Comparison of ENCODE assay signal across 8 mouse cellular contexts in genomic region chr6:115808488-115809231, GRCm38 (mm10). TPM values are rescaled to one million over a fixed set of nuclear protein-coding genes. Genes with fewer than 3 reads are reported as not detected.
DNase-seq lines count a peak whose midpoint lies in the region; ATAC-seq lines count a peak whose summit lies in the region.

Gene Rpl32 (minus strand): TSS chr6:115808747.

- no peaks in the 10 kb centered on the region for H3K27me3 ChIP-seq in hindbrain, embryonic 11.5 days (ENCODE audit: control insufficient read depth, insufficient read depth, low read length)

- DNase-seq in Muller cell, postnatal 12 days (ENCODE audit: inconsistent ontology term), result peak; percentile 99
- DNase-seq in cerebellum, adult 9-11 months, result peak; percentile 86
- DNase-seq in frontal cortex, adult 2 months (ENCODE audit: extremely low spot score in 1 of 2, low spot score in 1 of 2), result peak; percentile 69 to 92
- DNase-seq in hindbrain, embryonic 11.5 days (ENCODE audit: low spot score), result peak; percentile 92
- DNase-seq in layer of hippocampus, postnatal 10 days (ENCODE audit: low spot score in 2 of 2), result peak; percentile 86 to 88
- DNase-seq in lung, postnatal 10 days, result peak; percentile 93
- DNase-seq in ovary, postnatal 36 days (ENCODE audit: low spot score), result peak; percentile 82
- peak; percentile 86 for DNase-seq in thymus, postnatal 25 days

- WGBS in hindbrain, embryonic 11.5 days, result 1% methylated on average over 46 of the region's 47 CpGs

- H3K9me3 ChIP-seq in hindbrain, embryonic 11.5 days (ENCODE audit: control insufficient read depth, low read length), result no peaks in the 10 kb centered on the region

- H3K4me1 ChIP-seq in hindbrain, embryonic 11.5 days (replicated peaks; ENCODE audit: control insufficient read depth, insufficient read depth, low read length), result no peaks in the 10 kb centered on the region; the same call in 1 of the 2 replicates

- peak within 1 kb of the TSS; percentile 99 for H3K4me3 ChIP-seq in hindbrain, embryonic 11.5 days (ENCODE audit: low read depth, low read length)

- H3K27ac ChIP-seq in hindbrain, embryonic 11.5 days (ENCODE audit: low read depth, low read length), result peak within 1 kb of the TSS; percentile 90

- peak within 1 kb of the TSS; percentile 79 for H3K4me2 ChIP-seq in hindbrain, embryonic 11.5 days (replicated peaks; ENCODE audit: low read depth, low read length)

- H3K9ac ChIP-seq in hindbrain, embryonic 11.5 days (ENCODE audit: low read depth, low read length), result peak within 1 kb of the TSS; percentile 100

- ATAC-seq in hindbrain, embryonic 11.5 days (ENCODE audit: low FRiP score), result peak; percentile 82

- H3K36me3 ChIP-seq in hindbrain, embryonic 11.5 days (ENCODE audit: control insufficient read depth, insufficient read depth, low read length), result 0 out of 2 replicates have a peak, but pooled peaks cover 4% of the 10 kb centered on the region

RNA-seq across cellular contexts. Expression of gene Rpl32, which starts in this region (rescaled TPM):
- polyA plus RNA-seq in frontal cortex, adult 2 months (2012; rRNA removed), result 936 and 1,149 TPM in 2 replicates
- 1,766 and 1,778 TPM in 2 replicates for polyA plus RNA-seq in hindbrain, embryonic 11.5 days (2014; fragmentation: Nextera tagmentation; extraction: Ambion mirVana)
- total RNA-seq in layer of hippocampus, postnatal 10 days (2021), result 100 to 1,000 TPM; 566 to 632 TPM

Comparison
In these comparisons a context has a peak if more than half of its experiments do, and no peak if none do; other contexts are left out.
1. Peak in every context shown above with its lines: DNase-seq, ATAC-seq, H3K4me3 ChIP-seq and H3K27ac ChIP-seq.